Comparison of ENCODE assay signal across 30 mouse cellular contexts in the genomic region with DNA sequence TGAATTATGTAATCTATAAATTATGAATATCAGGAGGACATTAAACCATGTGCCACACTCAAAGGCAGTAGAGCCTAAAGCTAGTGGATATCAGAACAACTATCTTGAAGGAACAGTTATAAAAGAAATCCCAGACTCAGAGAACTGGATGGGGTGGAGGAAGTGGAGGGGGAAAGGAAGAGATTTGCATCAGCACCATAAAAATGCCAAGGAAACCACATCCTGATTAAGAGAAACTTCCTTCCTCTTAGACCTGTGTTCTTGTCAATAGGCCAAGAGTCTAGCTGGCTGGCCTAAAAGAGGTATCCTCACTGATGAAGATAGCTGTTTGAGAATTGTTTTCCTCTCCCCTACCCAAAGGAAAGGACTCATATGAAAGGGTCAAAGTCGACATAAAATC. TPM values are rescaled to one million over a fixed set of nuclear protein-coding genes. Genes with fewer than 3 reads are reported as not detected.
"Had no signal": no experiment of that assay in that cellular context is flagged by ENCODE, and none has a peak within 500 bp of the region (broad histone marks: within the 10 kb centered on the region; RNA-seq: fewer than 3 reads in every experiment).

No protein-coding gene starts in this region.

- H3K36me3 ChIP-seq: limb, embryonic 12.5 days; limb, embryonic 15.5 days had no signal

- H3K4me1 ChIP-seq: limb, embryonic 12.5 days; limb, embryonic 15.5 days had no signal

- H3K27ac ChIP-seq: left cerebral cortex, adult 2 months; limb, embryonic 12.5 days; limb, embryonic 15.5 days; liver, embryonic 14.5 days; macrophage had no signal

- H3K4me2 ChIP-seq: limb, embryonic 12.5 days; limb, embryonic 15.5 days; liver, embryonic 11.5 days; lung, embryonic 14.5 days; midbrain, embryonic 11.5 days had no signal

- DNase-seq: kidney, adult 8-10 months; kidney, postnatal 10 days; kidney, postnatal 36 days; layer of hippocampus, postnatal 36 days; liver, postnatal 0 days; lung, embryonic 14.5 days; midbrain, embryonic 14.5 days; thymus, adult 18-20 months; thymus, postnatal 36 days had no signal

- H3K4me3 ChIP-seq: left cerebral cortex, adult 2 months; limb, embryonic 12.5 days; limb, embryonic 15.5 days had no signal

- ATAC-seq: liver, postnatal 0 days; lung, postnatal 0 days had no signal

- H3K9me3 ChIP-seq: limb, embryonic 12.5 days; limb, embryonic 15.5 days had no signal

- H3K9ac ChIP-seq: limb, embryonic 12.5 days; limb, embryonic 15.5 days; liver, embryonic 14.5 days; liver, postnatal 0 days; lung, embryonic 14.5 days had no signal

- H3K27me3 ChIP-seq: limb, embryonic 12.5 days; limb, embryonic 15.5 days had no signal

RNA-seq across cellular contexts. Expression of a gene that starts 28.6 kb away (rescaled TPM):
- total RNA-seq: layer of hippocampus, adult 8-10 months; layer of hippocampus, postnatal 10 days; layer of hippocampus, postnatal 36 days; left cerebral cortex, adult 2 months; left cerebral cortex, postnatal 10 days; left cerebral cortex, postnatal 36 days; megakaryocyte-erythroid progenitor cell, adult 5-6 weeks; midbrain, postnatal 0 days had no signal
- polyA plus RNA-seq: limb, embryonic 12.5 days; limb, embryonic 15.5 days; liver, embryonic 11.5 days; liver, embryonic 14.5 days; liver, postnatal 0 days; macrophage; midbrain, embryonic 11.5 days; midbrain, embryonic 14.5 days; midbrain, postnatal 0 days; neural tube, embryonic 11.5 days; neural tube, embryonic 14.5 days; small intestine, adult 2 months; spleen, adult 2 months; stomach, embryonic 16.5 days; testis, adult 2 months; urinary bladder, adult 2 months had no signal
